Mouse (Mus musculus) spleen, postnatal 4 days (tissue): ENCODE results near the gene Trak1.
A peak's percentile ranks its signal among the peaks of the same experiment; 100 is the strongest.

ENCODE experiments used
- DNase-seq, 2 experiments: peaks; one replicate each; pipeline ENCODE4 v3.0.0; 2022; ENCODE audit warnings: low spot score in 2 of 2

The Trak1 gene

GRCm38 (mm10) chr9:121297171-121298064 is at the start of gene Trak1:
Gene Trak1 (plus strand): TSS chr9:121297502.
- DNase-seq, result peak; percentile 61 to 83

GRCm38 (mm10) chr9:121247956-121248775 is 49.1 kb upstream of the Trak1 start:
- DNase-seq, result peak; percentile 78 to 92

- DNase-seq, result peak; percentile 11 to 55
Measured at GRCm38 (mm10) chr9:121249805-121250204, 47.5 kb upstream of the Trak1 start.

DNA sequence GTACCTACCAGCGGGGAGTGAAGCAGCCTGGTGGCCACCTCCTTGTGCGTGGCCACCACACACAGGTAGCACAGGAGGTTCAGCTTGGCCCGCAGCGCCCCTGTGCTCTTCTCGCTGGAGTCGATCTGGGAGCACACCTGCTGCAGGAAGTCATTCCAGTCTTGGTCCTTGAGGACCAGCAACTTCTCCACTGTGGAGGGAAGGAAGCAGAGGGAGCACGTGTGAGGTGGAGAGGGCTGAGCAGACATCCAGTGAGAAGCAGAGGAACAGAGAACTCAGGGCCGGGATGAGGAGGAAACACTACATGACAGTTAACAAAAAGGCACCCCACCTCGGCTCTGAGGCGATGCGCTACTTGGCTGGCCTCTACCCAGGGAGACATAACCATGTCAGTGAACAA is 46.4 kb upstream of the Trak1 start:
- peak; percentile 9 to 58 for DNase-seq

DNA sequence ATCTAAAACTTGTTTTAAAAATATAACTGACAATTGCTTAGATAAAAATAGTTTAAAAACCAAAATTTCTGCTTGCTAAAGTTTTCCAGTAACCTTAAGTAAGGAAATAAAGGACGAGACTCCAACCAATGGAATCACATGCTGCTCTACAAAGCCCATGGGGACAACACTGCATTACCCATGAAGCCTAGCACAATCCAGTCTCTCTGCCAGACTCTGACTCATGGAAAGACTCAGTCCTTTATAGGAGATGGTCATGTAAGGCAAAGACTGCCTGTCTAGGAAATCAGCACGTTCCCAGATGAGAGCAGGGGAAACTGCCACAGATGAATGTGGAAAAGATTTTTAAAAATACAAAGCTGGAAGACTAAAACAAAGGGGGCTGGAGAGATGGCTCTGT is 43.3 kb upstream of the Trak1 start:
- DNase-seq, result peak in 1 of 2 experiments; percentile 23

- peak; percentile 8 to 55 for DNase-seq
Measured at GRCm38 (mm10) chr9:121254761-121255160, 42.5 kb upstream of the Trak1 start.

GRCm38 (mm10) chr9:121257106-121257505 is 40.2 kb upstream of the Trak1 start:
- DNase-seq, result peak; percentile 7 to 52

DNA sequence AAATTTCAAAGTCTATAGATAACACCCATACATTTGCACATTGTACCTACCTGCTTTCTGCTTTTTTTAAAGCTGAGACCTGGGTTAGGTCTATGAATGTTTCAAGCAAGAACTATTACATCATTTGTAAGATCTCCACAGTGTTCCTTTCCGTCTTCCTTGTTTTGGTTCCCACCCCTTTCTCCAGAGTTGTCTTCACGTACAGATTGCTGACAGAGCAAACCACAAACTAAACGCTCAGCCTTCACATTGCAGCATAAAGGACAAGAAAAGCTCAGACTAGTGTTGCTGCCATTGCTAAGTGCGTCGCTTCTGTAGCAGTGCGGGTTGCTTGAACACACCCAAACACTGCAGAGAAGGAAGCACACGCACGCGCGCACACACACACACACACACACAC is 32.0 kb upstream of the Trak1 start:
- DNase-seq, result no peak

GRCm38 (mm10) chr9:121271149-121271548 is 26.2 kb upstream of the Trak1 start:
- no peak for DNase-seq

DNA sequence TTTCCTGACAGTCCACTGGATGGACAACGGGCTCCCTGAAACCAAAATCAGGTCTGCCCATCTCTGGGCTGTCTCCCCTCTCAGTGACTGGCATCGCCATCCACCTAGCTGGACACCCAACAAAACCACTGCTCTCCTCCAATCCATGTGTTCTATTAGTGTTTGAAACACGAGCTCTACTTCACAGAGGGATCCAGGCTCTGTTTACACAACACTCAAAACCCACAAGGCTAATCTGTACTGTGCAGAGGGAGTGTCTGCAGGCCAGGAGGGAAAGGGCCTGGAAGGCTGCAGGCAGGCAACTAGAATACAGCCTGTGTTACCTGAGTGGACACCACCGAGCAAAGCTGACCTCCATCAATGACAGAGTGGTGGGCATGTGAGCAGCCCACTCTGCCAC is 25.7 kb upstream of the Trak1 start:
- DNase-seq, result no peak

- DNase-seq, result no peak
Measured at GRCm38 (mm10) chr9:121276745-121277117, 20.6 kb upstream of the Trak1 start.

GRCm38 (mm10) chr9:121277118-121278060 is 19.9 kb upstream of the Trak1 start, which contains the start of gene Ulk4:
Gene Ulk4 (minus strand): TSS chr9:121277197.
- DNase-seq, result peak; percentile 85 to 92

- DNase-seq, result no peak
Measured at GRCm38 (mm10) chr9:121279216-121279615, 18.1 kb upstream of the Trak1 start.

DNA sequence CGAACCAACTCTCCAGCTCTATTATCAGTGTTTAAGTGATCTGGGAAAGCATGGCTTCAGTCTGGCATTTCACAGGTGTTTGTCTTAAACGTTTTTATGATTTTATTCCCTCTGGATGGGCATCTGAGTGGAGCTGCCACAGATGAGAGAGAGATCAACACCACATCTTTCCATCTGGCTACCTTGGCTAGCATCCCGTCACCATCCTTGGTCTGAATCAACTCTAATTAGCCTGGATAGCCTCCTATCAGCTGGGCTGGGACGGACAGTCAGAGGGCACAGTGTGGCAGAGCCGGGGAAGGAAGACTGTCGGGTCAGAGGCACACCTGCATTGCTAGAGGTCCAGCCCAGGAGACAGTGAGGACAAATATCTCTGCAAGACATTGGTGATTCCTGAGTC is 15.4 kb upstream of the Trak1 start:
- DNase-seq, result no peak

- no peak for DNase-seq
Measured at GRCm38 (mm10) chr9:121283620-121284185, 13.6 kb upstream of the Trak1 start.

- peak; percentile 66 to 87 for DNase-seq
Measured at GRCm38 (mm10) chr9:121284422-121284821, 12.9 kb upstream of the Trak1 start.

- DNase-seq, result peak; percentile 65 to 80
Measured at GRCm38 (mm10) chr9:121285341-121286324, 11.7 kb upstream of the Trak1 start.

DNA sequence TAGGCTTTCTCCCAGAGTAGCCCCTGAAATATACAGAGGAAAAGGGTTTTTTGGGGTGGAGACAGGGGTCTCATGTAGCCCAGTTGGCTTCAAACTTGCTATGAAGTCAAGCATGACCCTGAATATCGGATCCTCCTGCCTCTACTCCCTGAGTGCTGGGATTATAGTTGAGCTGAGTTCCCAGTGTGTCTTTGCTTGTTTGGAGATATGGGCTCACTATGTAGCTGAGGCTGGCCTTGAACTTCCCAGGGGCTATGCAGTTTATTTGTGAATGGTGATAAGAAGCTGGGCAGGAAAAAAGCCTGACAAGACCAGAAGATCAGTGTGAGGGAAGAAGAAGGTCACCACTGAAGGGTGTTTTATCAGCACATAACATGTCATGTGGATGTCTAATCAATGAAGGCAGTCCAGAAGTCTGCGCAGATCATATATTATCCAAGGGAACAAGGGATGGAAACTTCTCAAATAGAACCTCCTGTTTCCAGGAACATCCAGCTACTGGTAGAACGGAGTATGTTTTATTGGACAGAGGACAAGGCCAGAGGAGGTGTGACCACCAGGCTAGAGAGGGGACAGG is 10.9 kb upstream of the Trak1 start:
- no peak for DNase-seq

- DNase-seq, result no peak
Measured at GRCm38 (mm10) chr9:121291275-121291674, 6.0 kb upstream of the Trak1 start.

DNA sequence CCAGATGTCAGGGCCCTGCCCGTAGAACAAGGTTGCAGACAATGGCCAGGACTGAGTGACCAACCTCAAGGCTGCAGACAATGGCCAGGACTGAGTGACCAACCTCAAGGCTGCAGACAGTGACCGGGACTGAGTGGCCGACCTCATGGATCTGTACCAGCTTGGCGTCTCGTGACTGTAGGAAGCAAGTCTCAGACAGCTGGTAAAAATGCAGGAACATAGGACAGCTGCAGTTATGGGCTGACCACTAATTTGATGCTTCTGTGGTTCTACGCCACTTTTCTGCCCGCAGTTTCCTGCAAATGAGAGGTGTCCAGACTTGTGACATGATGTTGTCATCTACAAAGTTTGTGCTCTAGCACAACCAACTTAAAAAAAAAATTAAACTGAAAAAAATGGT is 4.1 kb upstream of the Trak1 start:
- no peak for DNase-seq
